Mouse (Mus musculus): Measurements from ENCODE around the gene Fndc11. TPM values are rescaled to one million over a fixed set of nuclear protein-coding genes. Genes with fewer than 3 reads are reported as not detected.

Gene Fndc11
- 0.07 and 0.09 TPM in 2 replicates for polyA plus RNA-seq (2012; rRNA removed)

GRCm38 (mm10) chr2:181219538-181220216 lies at the start of gene Fndc11:
TSS of gene Fndc11 (plus strand) at chr2:181220013.

DNA sequence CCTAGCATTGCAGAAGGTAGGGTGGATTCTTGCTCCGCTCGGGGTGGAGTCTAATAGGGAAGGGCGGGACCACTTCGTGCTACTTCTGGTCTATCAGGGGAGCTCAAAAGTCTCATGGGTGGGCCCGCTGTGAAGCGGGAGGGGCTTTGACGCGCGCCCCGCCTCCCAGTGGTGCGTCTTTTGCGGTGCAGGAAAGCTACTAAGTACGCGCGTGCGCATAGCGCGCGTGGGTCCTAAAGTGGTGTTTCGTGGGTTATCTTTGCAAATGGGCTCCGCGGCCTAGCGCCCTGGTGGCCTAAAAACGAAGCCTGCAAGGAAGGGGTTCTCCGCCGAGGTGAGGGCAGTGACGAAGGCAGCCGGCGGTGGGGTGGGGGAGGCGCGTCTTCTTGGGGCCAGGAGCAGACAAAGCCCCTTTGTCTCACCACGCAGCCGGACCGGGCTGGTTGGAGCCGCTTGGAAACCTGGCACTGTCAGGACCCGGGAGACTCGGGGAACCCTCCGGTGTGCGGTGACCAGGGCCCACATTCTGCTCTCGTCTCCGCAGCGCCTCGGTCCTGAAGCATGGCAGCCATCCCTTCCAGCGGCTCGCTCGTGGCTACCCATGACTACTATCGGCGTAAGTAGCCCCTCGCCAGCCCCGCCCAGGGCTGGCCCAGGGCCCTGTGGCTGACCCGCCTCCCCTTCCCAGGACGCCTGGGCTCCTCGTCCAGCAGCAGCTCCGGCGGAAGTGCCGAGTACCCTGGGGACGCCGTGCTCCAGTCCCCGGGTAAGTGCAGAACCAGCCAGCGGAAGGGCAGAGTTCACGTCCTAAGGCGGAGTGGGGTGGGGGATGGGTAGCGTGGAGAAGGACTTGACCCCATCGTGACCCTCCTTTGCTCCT lies 32.5 kb upstream of the Fndc11 start, which contains the start of gene Ppdpf:
Gene Ppdpf, plus strand, starts transcription at position 127 of the 880 bp plus-strand sequence.

DNA sequence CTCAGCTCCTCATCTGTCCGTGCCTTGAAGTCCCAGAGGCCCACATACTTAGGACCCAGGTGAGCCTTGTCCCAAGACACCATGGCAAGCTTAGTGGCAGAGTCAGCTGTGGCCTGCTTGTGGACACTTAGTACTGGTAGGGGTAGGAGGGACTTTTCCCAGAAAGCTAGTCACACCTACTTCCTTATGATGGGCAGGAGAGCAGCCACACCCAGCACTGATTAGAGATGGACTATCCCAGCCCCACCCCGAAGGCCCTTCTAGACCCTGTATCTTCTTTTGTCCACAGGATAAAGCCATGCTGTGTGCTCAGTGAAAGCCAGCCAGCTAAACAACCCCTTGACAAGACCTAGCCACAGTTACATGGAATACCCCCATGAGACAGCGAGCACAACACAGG lies 17.4 kb upstream of the Fndc11 start, which contains the start of gene Ptk6:
Gene Ptk6, minus strand, starts transcription at position 368 of the 400 bp plus-strand sequence.

DNA sequence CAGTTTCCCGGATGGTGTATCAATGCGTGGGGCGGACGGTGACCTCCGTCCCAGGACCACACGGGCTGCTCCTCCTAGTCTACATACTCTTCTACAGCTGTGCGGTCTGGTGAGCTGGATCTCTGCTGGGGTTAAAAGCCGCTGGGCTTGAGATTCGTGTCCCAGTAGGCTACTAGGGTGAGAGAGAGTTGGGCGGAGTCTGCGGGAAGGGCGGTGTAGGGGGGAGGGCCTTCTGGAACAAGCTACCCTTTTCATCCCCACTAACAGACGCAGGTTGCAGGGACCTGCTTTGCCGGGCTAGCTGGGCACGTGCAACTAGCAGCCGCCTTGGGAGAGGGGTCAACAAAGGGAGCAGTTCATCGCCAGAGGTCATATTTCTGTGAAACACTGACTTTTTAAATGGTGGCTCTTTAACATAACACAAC lies 6.8 kb upstream of the Fndc11 start, which contains the start of gene Srms:
Gene Srms, minus strand, starts transcription at position 165 of the 425 bp plus-strand sequence.

GRCm38 (mm10) chr2:181241602-181242313 lies 21.9 kb downstream of the Fndc11 start, which contains the start of gene Helz2:
TSS of gene Helz2 (minus strand) at chr2:181242027.

Other genes starting within 250 kb of the Fndc11 start
- gene Col20a1, start 233.5 kb upstream of the Fndc11 start, polyA plus RNA-seq (2012; rRNA removed) = 0.96 and 2.4 TPM in 2 replicates
- 13.0 and 15.8 TPM in 2 replicates for gene Chrna4, start 176.5 kb upstream of the Fndc11 start, polyA plus RNA-seq (2012; rRNA removed)
- gene Kcnq2, start 84.7 kb upstream of the Fndc11 start, polyA plus RNA-seq (2012; rRNA removed) = 66.5 and 69.9 TPM in 2 replicates
- gene Eef1a2, start 63.0 kb upstream of the Fndc11 start, polyA plus RNA-seq (2012; rRNA removed) = 86.1 and 90.0 TPM in 2 replicates
- gene Ppdpf, start 32.8 kb upstream of the Fndc11 start, polyA plus RNA-seq (2012; rRNA removed) = 247 and 280 TPM in 2 replicates
- gene Ptk6, start 17.2 kb upstream of the Fndc11 start, polyA plus RNA-seq (2012; rRNA removed) = 0.02 and 0.03 TPM in 2 replicates
- gene Srms, start 6.8 kb upstream of the Fndc11 start, polyA plus RNA-seq (2012; rRNA removed) = 0.15 and 0.21 TPM in 2 replicates
- gene Helz2, start 22.0 kb downstream of the Fndc11 start, polyA plus RNA-seq (2012; rRNA removed) = 2.3 and 3.6 TPM in 2 replicates
- 32.1 and 35.0 TPM in 2 replicates for gene Gmeb2, start 68.0 kb downstream of the Fndc11 start, polyA plus RNA-seq (2012; rRNA removed)
- gene Stmn3, start 94.5 kb downstream of the Fndc11 start, polyA plus RNA-seq (2012; rRNA removed) = 686 and 740 TPM in 2 replicates
- 119 and 121 TPM in 2 replicates for gene Rtel1, start 99.7 kb downstream of the Fndc11 start, polyA plus RNA-seq (2012; rRNA removed)
- gene Zgpat, start 144.9 kb downstream of the Fndc11 start, polyA plus RNA-seq (2012; rRNA removed) = 122 and 128 TPM in 2 replicates
- gene Arfrp1, start 145.4 kb downstream of the Fndc11 start, polyA plus RNA-seq (2012; rRNA removed) = 106 and 119 TPM in 2 replicates
- 110 and 111 TPM in 2 replicates for gene Lime1, start 160.1 kb downstream of the Fndc11 start, polyA plus RNA-seq (2012; rRNA removed)
- 10.5 and 11.4 TPM in 2 replicates for gene Zbtb46, start 239.4 kb downstream of the Fndc11 start, polyA plus RNA-seq (2012; rRNA removed)

Data from central nervous system, embryonic 14 days (tissue).